Mouse (Mus musculus) gastrocnemius, adult 2 months (tissue): ENCODE results near the gene Nkx6-1. TPM values are rescaled to one million over a fixed set of nuclear protein-coding genes. Genes with fewer than 3 reads are reported as not detected.

Experiments
- DNase-seq: peaks from one replicate; pipeline ENCODE4 v3.0.0; 2022
- H3K27ac ChIP-seq: fragments of 200-600 bp; 2 replicates; pipeline ENCODE4 v1.8.1; 2022; ENCODE audit warnings: mild to moderate bottlenecking
- H3K4me3 ChIP-seq: fragments of 200-600 bp; 2 replicates; pipeline ENCODE4 v1.8.1; 2022; ENCODE audit warnings: mild to moderate bottlenecking, moderate library complexity
- CTCF ChIP-seq: fragments of 200-600 bp; IDR thresholded peaks from 2 replicates; pipeline ENCODE4 v1.8.1; 2022; ENCODE audit warnings: antibody characterized with exemption, mild to moderate bottlenecking, moderate library complexity
- intact Hi-C: fragments of 180-260 bp; cut with DNase I; formaldehyde crosslinking; loops from one replicate; pipeline ENCODE4 v1.15.1; 2025
- long read RNA-seq, 2 experiments: library from polyadenylated mRNA; stranded (forward); transcript quantifications; one replicate each; pipeline ENCODE4 v2.0.0; 2021
- total RNA-seq, 2 experiments: library from RNA; stranded (reverse); gene quantifications; 2 replicates each; pipeline ENCODE4 v1.2.3; 2021

Gene Nkx6-1
- not detected for total RNA-seq
- long read RNA-seq, experiment 1, result 0 reads
- long read RNA-seq, experiment 2, result 0 reads

DNA sequence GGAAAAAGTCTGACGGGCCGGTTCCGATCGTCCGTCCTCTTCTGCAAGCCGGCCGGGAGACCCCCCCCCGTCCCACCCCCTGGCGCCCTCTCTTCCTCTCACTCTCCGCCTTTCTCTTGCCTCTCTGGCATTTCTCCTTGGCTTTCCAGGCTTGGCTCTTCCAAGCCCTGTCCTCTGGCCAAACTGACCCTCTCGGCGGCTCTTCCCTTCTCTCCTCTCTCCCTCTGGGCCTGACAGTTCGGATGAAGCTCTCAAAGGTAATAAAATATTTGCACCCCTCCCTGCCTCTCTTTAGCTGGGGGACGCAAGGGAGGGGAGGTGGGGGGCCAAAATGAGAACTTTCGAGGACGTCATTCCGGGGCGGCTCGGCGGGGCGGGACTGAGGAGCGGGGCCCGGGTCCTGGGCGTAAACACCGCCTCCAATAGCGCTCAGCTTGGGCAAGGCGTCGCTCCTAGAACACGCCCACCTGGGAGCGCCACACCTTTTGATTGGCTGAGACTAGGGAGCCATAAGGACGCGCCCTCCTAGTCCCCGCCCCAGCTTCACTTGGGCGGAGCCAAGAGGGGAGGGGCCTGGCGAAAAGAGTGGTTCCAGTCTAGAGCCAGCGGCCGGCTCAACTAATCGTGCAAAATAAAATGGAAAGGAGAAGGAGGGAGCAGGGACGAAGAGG, at the start of gene Nkx6-1:
Nkx6-1 (minus strand) TSS at position 52 of the 671 bp plus-strand sequence.
- peak; percentile 72 for DNase-seq
- Histone ChIP-seq H3K4me3 (peak within 1 kb of the TSS; percentile 68), H3K27ac (no peak within 1 kb of the TSS)
- TF ChIP-seq CTCF, result no peak
- intact Hi-C loops, result no loop called here

DNA sequence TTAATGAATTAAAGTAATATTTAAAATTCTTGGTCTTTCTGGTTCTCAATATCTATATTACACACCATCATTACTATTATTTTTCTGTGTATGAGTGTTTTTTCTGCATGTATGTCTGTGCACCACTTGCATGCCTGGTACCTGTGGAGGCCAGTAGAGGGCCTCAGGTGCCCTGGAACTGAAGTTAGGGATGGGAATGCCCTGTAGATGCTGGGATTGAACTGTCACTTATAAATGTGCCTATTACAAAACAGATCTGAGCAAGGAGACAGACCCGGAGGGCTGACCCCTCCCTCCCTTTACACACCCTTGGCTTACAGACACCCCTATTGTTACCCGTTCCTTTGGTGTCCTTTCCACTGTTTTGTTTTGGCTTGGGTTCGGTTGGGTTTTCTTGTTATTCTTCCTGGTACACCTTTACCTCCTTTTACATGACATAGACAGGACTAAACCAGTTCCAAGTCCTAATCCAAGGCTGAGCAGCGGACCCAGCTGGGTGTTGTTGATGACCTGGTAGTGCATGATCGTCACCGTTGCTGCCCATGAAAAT, 48.3 kb upstream of the Nkx6-1 start:
- TF ChIP-seq CTCF, result peak; percentile 34
- intact Hi-C loops, result no loop called here
- H3K4me3 ChIP-seq, result no peak overlapping the region

DNA sequence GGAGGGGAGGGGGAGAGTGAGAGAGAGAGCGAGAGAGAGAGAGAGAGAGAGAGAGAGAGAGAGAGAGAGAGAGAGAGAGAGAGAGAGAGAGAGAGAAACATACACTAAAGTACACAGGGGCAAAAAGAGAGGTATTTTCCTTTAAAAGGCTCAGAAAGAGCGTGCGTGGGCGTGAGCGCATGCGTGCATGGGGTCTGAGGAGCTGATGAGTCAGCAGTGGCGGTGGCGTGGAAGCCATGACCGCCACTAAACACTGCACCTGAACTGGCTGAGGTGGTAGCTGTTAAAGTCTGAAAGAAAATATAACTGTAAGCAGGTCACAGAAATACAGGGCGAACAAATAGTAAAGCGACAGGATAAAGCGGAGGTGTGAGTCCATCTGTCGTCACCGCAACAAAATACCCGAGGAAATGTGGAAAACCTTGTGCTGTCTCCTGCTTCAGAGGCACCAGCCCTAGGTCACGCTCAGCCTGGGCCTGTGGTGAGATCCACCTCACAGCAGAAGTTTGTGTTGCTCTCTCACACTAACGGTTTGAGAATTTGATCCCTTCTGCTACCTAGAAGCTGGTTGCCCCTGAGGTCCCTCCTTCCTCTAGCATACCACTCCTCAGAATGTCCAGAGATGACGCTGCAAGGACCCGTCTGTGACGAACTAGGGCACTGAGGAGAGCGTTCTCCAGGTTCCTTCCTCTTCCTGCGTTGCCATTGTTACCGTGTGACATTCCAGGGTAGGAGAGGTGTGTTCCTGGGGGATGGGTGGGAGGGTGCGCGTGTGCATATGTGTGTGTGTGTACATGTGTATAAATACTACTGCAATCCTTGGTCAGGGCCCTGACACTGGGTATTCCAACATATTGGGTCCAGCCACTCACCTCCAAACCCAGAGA, 38.8 kb upstream of the Nkx6-1 start:
- intact Hi-C loops, result no loop called here
- no peak for TF ChIP-seq CTCF
- H3K4me3 ChIP-seq, result no peak overlapping the region
- no peak for DNase-seq
- H3K27ac ChIP-seq, result no peak overlapping the region

More for the DNA sequence above, 48.3 kb upstream of the Nkx6-1 start:
- H3K27ac ChIP-seq, result no peak overlapping the region
- DNase-seq, result no peak

DNA sequence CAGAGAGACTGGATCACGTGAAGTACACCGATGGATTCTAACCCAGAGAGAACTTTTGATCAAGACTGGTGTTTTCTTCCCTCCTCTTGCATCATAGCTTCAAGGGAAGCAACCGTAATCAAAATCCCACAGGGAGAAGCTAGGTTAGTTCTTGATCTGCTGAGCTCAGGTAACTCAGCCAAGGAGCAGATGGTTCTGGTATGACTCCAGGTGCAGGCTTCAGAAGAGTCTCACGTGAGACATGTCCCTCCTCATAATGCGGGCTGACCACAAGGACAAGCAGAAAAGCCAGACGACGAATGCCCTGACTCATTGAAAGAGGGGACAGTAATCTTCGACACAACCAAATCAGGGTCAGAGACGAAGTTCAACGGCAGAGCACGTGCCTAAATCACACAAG, 37.8 kb upstream of the Nkx6-1 start:
- intact Hi-C loops, result no loop called here
- no peak for TF ChIP-seq CTCF
- no peak overlapping the region for H3K4me3 ChIP-seq
- H3K27ac ChIP-seq, result no peak overlapping the region
- DNase-seq, result no peak

DNA sequence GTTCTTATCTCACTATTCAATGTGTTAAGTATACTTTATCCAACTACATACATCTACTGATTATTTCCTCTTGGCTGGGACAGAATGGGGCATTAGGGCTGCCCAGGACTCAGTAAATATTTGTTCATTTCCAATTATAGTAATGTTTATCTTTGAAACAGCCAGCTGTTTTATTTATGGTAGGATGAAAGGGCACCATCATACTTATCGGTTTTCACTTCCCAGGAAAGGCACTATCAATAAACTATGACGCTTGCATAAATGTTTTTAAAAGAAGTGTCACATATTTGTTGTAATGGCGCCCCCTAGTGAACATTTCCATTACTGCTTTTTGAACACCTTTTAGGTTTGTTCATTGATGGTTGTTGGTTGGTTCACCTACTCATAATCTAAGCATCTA, 35.8 kb upstream of the Nkx6-1 start:
- intact Hi-C loops, result no loop called here
- no peak overlapping the region for H3K27ac ChIP-seq
- no peak for DNase-seq
- peak; percentile 65 for TF ChIP-seq CTCF
- H3K4me3 ChIP-seq, result no peak overlapping the region

DNA sequence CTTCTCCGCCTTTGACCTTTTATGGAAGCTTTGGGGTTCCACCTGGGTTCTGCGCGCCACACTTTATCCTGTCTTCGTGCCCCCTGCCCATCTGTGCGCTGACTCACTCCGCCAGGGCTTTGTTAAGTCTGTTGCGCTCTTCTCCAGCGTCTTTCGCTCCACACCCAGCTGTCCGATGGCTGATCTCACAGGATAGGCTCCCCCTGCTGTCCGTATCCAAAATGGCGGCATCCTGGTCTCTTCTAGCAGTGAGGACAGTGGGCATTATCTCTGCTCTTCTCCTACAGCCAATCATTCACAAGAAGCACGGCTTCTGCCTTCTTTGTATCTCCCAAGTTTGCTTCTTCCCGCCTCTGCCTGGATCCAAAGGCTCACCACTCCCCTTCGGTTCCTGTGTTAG, 23.8 kb upstream of the Nkx6-1 start:
- TF ChIP-seq CTCF, result no peak
- intact Hi-C loops, result no loop called here
- no peak for DNase-seq
- no peak overlapping the region for H3K4me3 ChIP-seq
- H3K27ac ChIP-seq, result no peak overlapping the region

DNA sequence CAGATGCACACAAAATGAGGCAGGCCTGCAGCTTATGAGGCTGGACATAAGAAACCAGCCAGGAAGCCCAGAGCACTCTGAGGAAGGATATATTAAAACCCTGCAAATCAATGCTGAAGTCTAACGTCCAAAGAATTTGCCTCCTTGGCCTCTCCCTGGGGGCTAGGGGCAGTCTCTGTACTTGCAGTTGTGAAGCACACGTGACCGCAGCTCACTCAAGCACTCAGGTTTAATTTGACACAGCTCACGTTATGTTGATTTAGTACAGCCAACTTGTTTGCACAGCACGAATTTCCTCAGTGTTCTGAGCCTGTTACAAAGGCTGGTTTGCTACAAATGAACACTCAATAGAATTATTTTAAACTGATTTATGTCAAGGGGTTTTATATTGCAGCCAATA, 18.5 kb upstream of the Nkx6-1 start:
- DNase-seq, result no peak
- intact Hi-C loops, result no loop called here
- TF ChIP-seq CTCF, result no peak

DNA sequence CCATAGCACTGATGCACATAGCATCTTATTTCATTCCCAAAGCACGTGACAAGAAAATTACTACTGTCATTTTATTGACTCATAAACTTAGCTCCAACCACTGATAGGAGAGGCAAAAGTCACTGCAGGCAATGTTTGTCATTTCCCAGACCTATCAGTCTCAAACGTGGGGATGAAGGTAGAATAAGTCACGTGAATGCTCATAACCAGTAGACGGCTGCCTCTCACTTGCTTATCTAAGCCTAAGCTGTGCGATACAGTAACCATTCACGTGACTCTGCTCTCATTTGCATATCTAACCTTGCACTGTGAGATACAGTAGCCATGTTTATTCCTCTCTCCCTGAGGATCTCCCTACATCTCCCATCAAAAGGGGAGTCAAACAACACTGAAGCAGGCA, 15.5 kb upstream of the Nkx6-1 start:
- DNase-seq, result no peak
- no peak overlapping the region for H3K4me3 ChIP-seq
- TF ChIP-seq CTCF, result no peak
- H3K27ac ChIP-seq, result no peak overlapping the region
- intact Hi-C loops, result no loop called here

More for the DNA sequence above, 18.5 kb upstream of the Nkx6-1 start:
- Histone ChIP-seq H3K27ac (no peak overlapping the region), H3K4me3 (no peak overlapping the region)

DNA sequence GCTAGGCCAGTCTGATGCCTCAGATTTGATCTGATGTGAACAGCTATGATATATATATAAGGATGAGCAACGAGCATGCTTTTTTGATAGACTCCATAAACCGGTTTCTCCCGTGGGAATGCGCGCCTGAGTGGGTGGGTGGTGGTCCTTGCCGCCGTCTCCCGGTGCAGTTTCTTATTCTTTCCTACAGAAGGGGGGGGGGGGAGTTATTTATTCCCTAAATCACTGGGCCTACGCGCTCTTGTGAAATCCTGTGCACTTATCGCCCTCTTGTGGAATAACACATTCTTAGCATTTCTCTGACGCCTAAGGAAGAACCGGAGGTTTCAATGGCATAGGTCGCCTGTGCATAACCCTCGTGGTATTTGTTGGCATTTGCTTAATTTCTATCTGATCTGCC, 4.6 kb upstream of the Nkx6-1 start:
- peak; percentile 58 for TF ChIP-seq CTCF
- intact Hi-C loops, result no loop called here
- Histone ChIP-seq H3K4me3 (no peak overlapping the region), H3K27ac (no peak overlapping the region)
- no peak for DNase-seq

DNA sequence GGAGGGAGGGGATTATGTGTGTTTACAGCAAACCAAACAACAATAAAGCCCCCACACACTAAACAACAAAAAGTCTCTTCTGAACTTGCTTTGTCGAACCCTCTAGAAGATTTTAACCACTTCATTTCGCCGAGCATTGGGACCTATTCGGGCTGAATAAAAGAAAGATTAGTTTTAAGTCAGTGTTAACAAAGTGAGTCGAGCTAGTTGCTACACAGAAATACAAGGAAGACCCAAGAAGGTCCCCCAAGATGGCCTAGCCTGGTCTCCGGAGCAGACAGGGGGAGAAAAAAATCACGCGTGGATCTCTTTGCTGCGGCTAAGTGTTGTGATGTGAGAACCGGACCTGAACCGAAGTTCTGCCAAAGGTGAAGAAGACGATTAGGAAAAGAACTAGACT, 3.7 kb upstream of the Nkx6-1 start:
- DNase-seq, result no peak
- intact Hi-C loops, result no loop called here
- H3K27ac ChIP-seq, result no peak overlapping the region

DNA sequence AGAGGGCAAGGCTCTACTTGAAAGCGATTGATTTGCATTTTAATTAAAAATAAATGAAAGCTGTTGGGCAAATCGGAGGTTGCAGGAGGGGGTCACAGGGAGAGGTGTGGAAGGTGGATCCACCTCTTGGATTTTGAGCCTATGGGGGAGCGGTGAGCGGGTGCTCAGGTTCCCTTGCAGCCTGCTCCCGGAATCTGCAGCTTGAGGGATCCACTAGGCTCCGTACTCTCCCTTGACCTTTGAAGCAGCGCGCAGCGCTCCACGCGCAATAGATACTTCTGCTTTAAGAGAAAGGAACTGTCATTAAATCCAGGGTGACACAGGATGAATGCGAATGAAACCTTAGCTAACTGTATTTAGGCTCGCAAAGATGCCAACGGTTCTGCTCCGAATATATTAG, 3.2 kb upstream of the Nkx6-1 start:
- TF ChIP-seq CTCF, result no peak
- Histone ChIP-seq H3K27ac (no peak overlapping the region), H3K4me3 (no peak overlapping the region)
- intact Hi-C loops, result no loop called here
- DNase-seq, result no peak

More for the DNA sequence above, 3.7 kb upstream of the Nkx6-1 start:
- no peak overlapping the region for H3K4me3 ChIP-seq
- no peak for TF ChIP-seq CTCF

DNA sequence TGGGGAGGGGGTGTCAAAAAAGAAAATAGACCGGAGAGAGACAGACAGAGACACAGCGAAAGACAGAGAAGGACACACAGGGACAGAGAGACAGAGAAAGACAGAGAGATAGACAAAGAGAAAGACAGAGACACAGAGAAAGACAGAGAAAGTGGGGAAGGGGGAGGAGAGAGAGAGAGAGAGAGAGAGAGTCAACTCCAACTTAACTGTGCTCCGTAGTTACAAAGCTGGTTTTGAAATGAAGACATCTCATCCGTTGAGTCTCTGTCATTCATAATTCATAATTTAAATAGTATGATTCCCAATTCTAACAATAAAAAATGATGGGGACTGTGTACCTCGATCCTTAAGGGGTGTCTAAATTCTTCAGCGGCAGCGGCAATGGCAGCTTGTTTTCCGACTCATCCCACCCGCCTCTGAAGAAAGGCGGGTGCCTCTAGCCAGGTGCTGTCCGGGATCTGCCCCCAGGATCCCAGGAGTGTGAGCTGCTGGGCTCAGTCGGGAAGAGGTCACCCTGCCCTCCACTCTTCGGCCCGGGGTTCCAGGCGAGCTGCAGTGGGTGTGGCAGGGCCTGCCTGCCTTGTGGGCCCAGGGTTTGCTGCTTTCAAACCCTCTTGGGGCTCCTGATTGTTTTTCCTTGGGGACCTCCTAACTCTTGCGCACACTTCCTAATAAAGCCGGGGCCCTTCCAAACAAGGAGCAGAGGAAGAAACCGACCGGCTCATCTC, 2.6 kb upstream of the Nkx6-1 start:
- intact Hi-C loops, result no loop called here
- Histone ChIP-seq H3K27ac (no peak overlapping the region), H3K4me3 (no peak overlapping the region)
- TF ChIP-seq CTCF, result no peak
- no peak for DNase-seq

DNA sequence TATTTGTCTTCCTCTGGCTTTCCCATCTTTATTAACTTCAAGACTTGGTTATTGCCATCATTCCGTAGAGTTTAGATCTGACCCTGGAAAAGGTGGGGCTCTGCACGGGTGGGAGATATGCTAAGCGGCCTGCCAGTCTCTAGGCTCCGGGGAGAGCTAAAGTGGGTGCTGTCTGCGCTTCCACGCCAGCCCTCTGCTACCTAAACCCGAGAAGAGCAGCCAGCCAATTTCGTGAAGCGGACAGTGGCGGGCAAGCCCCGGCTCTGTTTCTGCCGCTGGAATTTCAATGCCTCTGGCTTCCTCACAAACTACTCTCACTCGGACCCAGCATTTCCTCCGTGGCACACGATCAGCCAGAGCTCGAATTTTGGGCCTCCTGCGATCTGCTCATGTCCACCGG, 1.9 kb upstream of the Nkx6-1 start:
- intact Hi-C loops, result no loop called here
- no peak for DNase-seq
- H3K4me3 ChIP-seq, result no peak overlapping the region
- no peak overlapping the region for H3K27ac ChIP-seq
- no peak for TF ChIP-seq CTCF
